Mouse (Mus musculus): ENCODE measurements around the gene Mipep. TPM values are rescaled to one million over a fixed set of nuclear protein-coding genes. Genes with fewer than 3 reads are reported as not detected.

The Mipep gene
- polyA plus RNA-seq, 1 experiment from 2014 or later, result 22.1 TPM

DNA sequence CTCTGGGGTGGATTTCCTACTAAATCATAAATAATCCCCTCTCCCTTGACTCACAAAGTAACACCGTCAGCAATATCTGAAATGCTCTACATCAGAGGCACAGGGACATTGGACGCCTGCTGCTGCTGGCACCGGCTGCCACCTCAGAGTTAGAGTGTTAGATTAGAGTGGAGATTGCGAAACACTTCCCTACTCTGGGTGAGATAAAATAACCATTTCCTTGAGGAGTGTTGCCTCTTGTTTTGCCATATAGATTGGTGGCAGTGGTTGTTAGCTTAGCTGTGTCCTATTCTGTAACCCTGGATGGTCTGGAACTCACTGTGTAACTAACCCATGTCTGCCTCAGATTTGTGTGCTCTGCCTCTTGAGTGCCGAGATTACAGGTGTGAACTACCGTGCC is 39.2 kb upstream of the Mipep start:
- H3K36me3 ChIP-seq, result 0 out of 2 replicates have a peak, but pooled peaks cover 6% of the 10 kb centered on the region
- WGBS, result 68% methylated on average over 6 of the region's 6 CpGs
- peaks cover 13% of the 10 kb centered on the region for H3K4me1 ChIP-seq (replicated peaks)
- ATAC-seq, result 0 out of 2 replicates have a peak, but pooled peaks have one; percentile 57
- no peak overlapping the region for H3K9ac ChIP-seq
- H3K27me3 ChIP-seq (replicated peaks), result no peaks in the 10 kb centered on the region
- no peak overlapping the region for H3K4me2 ChIP-seq (replicated peaks)
- H3K9me3 ChIP-seq, result no peaks in the 10 kb centered on the region
- H3K27ac ChIP-seq, result no peak overlapping the region
- no peak overlapping the region for H3K4me3 ChIP-seq (replicated peaks)

GRCm38 (mm10) chr14:60746141-60746540 is 38.2 kb upstream of the Mipep start:
- Histone ChIP-seq H3K36me3 (peaks cover 10% of the 10 kb centered on the region; the same call in 1 of the 2 replicates), H3K27ac (no peak overlapping the region), H3K4me3 (replicated peaks) (no peak overlapping the region), H3K4me2 (replicated peaks) (no peak overlapping the region), H3K4me1 (replicated peaks) (peaks cover 10% of the 10 kb centered on the region; the same call in 1 of the 2 replicates), H3K9ac (no peak overlapping the region), H3K27me3 (replicated peaks) (no peaks in the 10 kb centered on the region), H3K9me3 (no peaks in the 10 kb centered on the region)
- 95% methylated on average over 10 of the region's 10 CpGs for WGBS
- no peak for ATAC-seq

- Histone ChIP-seq H3K27ac (no peak overlapping the region), H3K27me3 (replicated peaks) (no peaks in the 10 kb centered on the region), H3K4me3 (replicated peaks) (no peak overlapping the region), H3K9ac (no peak overlapping the region), H3K36me3 (peaks cover 13% of the 10 kb centered on the region; the same call in 1 of the 2 replicates), H3K4me1 (replicated peaks) (0 out of 2 replicates have a peak, but pooled peaks cover 3% of the 10 kb centered on the region), H3K9me3 (no peaks in the 10 kb centered on the region), H3K4me2 (replicated peaks) (no peak overlapping the region)
- ATAC-seq, result no peak
- 89% methylated on average over 21 of the region's 21 CpGs for WGBS
These were observed 37.1 kb upstream of the Mipep start for GRCm38 (mm10) chr14:60747154-60747870.

GRCm38 (mm10) chr14:60749880-60750279 is 34.5 kb upstream of the Mipep start:
- Histone ChIP-seq H3K4me2 (replicated peaks) (no peak overlapping the region), H3K9ac (no peak overlapping the region), H3K9me3 (no peaks in the 10 kb centered on the region), H3K4me1 (replicated peaks) (no peaks in the 10 kb centered on the region), H3K27ac (no peak overlapping the region), H3K27me3 (replicated peaks) (no peaks in the 10 kb centered on the region), H3K36me3 (peaks cover 13% of the 10 kb centered on the region; the same call in 1 of the 2 replicates), H3K4me3 (replicated peaks) (no peak overlapping the region)
- WGBS, result 77% methylated on average over 12 of the region's 12 CpGs
- no peak for ATAC-seq

DNA sequence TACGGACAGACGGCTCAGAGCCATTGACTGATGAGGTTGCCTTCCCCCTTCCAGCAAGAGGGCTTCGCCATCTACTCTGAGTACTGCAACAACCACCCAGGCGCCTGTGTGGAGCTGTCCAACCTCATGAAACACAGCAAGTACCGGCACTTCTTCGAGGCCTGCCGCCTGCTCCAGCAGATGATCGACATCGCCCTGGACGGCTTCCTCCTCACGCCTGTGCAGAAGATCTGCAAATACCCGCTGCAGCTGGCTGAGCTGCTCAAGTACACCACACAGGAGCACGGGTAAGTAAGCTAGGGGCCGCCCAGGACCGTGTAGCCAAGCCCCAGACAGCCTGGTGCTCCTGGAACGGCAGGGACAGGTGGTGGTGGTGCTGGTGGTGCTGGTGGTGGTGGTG is 32.8 kb upstream of the Mipep start:
- no peak for ATAC-seq
- peaks cover 17% of the 10 kb centered on the region for H3K36me3 ChIP-seq
- no peaks in the 10 kb centered on the region for H3K9me3 ChIP-seq
- no peak overlapping the region for H3K9ac ChIP-seq
- no peaks in the 10 kb centered on the region for H3K4me1 ChIP-seq (replicated peaks)
- no peak overlapping the region for H3K27ac ChIP-seq
- no peak overlapping the region for H3K4me3 ChIP-seq (replicated peaks)
- WGBS, result 89% methylated on average over 16 of the region's 16 CpGs
- H3K4me2 ChIP-seq (replicated peaks), result no peak overlapping the region
- no peaks in the 10 kb centered on the region for H3K27me3 ChIP-seq (replicated peaks)

- peaks cover 14% of the 10 kb centered on the region for H3K36me3 ChIP-seq
- no peak overlapping the region for H3K4me2 ChIP-seq (replicated peaks)
- no peaks in the 10 kb centered on the region for H3K27me3 ChIP-seq (replicated peaks)
- no peak overlapping the region for H3K27ac ChIP-seq
- H3K4me3 ChIP-seq (replicated peaks), result no peak overlapping the region
- no peak for ATAC-seq
- no peaks in the 10 kb centered on the region for H3K9me3 ChIP-seq
- 83% methylated on average over 14 of the region's 14 CpGs for WGBS
- no peaks in the 10 kb centered on the region for H3K4me1 ChIP-seq (replicated peaks)
- no peak overlapping the region for H3K9ac ChIP-seq
These were observed 31.2 kb upstream of the Mipep start for GRCm38 (mm10) chr14:60752892-60753800.

DNA sequence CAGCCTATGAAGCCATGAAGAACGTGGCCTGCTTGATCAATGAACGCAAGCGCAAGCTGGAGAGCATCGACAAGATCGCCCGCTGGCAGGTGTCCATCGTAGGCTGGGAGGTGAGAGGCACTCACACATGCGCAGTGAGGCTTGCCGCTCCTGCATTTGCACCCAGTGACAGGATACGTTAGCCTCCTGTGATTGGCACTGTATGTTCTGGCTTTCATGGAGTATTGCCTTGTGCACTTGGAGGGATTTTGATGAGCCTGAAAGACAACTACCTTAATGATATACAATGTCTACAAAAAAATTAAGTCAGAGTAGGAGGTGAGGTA is 30.6 kb upstream of the Mipep start:
- H3K4me1 ChIP-seq (replicated peaks), result no peaks in the 10 kb centered on the region
- H3K27ac ChIP-seq, result no peak overlapping the region
- no peak overlapping the region for H3K9ac ChIP-seq
- H3K36me3 ChIP-seq, result peaks cover 14% of the 10 kb centered on the region
- no peaks in the 10 kb centered on the region for H3K9me3 ChIP-seq
- no peak overlapping the region for H3K4me2 ChIP-seq (replicated peaks)
- 96% methylated on average over 10 of the region's 10 CpGs for WGBS
- ATAC-seq, result no peak
- H3K4me3 ChIP-seq (replicated peaks), result no peak overlapping the region
- no peaks in the 10 kb centered on the region for H3K27me3 ChIP-seq (replicated peaks)

- Histone ChIP-seq H3K4me1 (replicated peaks) (no peaks in the 10 kb centered on the region), H3K27ac (no peak overlapping the region), H3K4me2 (replicated peaks) (no peak overlapping the region), H3K4me3 (replicated peaks) (no peak overlapping the region), H3K27me3 (replicated peaks) (no peaks in the 10 kb centered on the region), H3K9ac (no peak overlapping the region), H3K9me3 (no peaks in the 10 kb centered on the region), H3K36me3 (peaks cover 14% of the 10 kb centered on the region)
- no peak for ATAC-seq
- 97% methylated on average over 5 of the region's 5 CpGs for WGBS
These were observed 29.7 kb upstream of the Mipep start for GRCm38 (mm10) chr14:60754656-60755055.

DNA sequence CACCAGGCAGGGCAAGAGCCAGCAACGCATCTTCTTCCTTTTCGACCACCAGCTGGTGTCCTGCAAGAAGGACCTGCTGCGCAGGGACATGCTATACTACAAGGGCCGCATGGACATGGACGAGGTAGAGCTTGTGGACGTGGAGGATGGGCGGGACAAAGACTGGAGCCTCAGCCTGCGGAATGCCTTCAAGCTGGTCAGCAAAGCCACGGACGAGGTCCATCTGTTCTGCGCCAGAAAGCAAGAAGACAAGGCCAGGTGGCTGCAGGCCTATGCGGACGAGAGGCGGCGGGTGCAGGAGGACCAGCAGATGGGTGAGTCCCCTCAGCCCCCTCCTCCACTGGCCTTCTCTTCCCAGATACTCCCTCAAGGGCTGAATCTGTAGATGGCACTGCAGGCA is 28.1 kb upstream of the Mipep start:
- Histone ChIP-seq H3K4me2 (replicated peaks) (no peak overlapping the region), H3K9me3 (no peaks in the 10 kb centered on the region), H3K27me3 (replicated peaks) (no peaks in the 10 kb centered on the region), H3K4me1 (replicated peaks) (no peaks in the 10 kb centered on the region), H3K27ac (no peak overlapping the region), H3K9ac (no peak overlapping the region), H3K4me3 (replicated peaks) (no peak overlapping the region), H3K36me3 (peaks cover 14% of the 10 kb centered on the region)
- WGBS, result 77% methylated on average over 15 of the region's 15 CpGs
- ATAC-seq, result peak; percentile 36; the same call in 1 of the 2 replicates

GRCm38 (mm10) chr14:60757265-60757664 is 27.1 kb upstream of the Mipep start:
- no peak overlapping the region for H3K27ac ChIP-seq
- WGBS, result 94% methylated on average over 8 of the region's 8 CpGs
- H3K4me1 ChIP-seq (replicated peaks), result 0 out of 2 replicates have a peak, but pooled peaks cover 2% of the 10 kb centered on the region
- no peak overlapping the region for H3K9ac ChIP-seq
- no peak overlapping the region for H3K4me2 ChIP-seq (replicated peaks)
- H3K27me3 ChIP-seq (replicated peaks), result no peaks in the 10 kb centered on the region
- peaks cover 12% of the 10 kb centered on the region; the same call in 1 of the 2 replicates for H3K36me3 ChIP-seq
- no peak for ATAC-seq
- no peaks in the 10 kb centered on the region for H3K9me3 ChIP-seq
- no peak overlapping the region for H3K4me3 ChIP-seq (replicated peaks)

DNA sequence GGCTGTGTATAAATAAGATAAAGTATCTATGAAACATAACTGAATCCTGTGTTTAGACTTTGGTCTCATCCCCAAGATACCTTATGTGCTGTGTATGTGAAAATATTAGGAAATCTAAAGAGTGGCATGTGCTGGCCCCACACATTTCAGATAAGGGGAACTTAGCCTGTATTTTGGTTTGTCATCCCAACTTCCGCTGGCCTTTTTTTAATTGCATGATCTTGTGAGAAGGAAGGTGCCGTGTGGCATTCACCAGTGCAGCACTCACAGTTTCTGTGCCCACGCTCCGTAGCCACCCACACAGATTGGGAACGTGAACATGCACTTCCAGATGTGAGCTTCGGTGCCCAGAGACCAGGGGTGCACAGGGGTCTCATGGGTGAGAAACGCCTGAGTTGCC is 26.7 kb upstream of the Mipep start:
- WGBS, result 94% methylated on average over 7 of the region's 7 CpGs
- no peak for ATAC-seq
- H3K4me3 ChIP-seq (replicated peaks), result no peak overlapping the region
- no peaks in the 10 kb centered on the region for H3K27me3 ChIP-seq (replicated peaks)
- H3K4me2 ChIP-seq (replicated peaks), result no peak overlapping the region
- peaks cover 12% of the 10 kb centered on the region; the same call in 1 of the 2 replicates for H3K36me3 ChIP-seq
- no peak overlapping the region for H3K27ac ChIP-seq
- no peak overlapping the region for H3K9ac ChIP-seq
- no peaks in the 10 kb centered on the region for H3K9me3 ChIP-seq
- 0 out of 2 replicates have a peak, but pooled peaks cover 2% of the 10 kb centered on the region for H3K4me1 ChIP-seq (replicated peaks)

GRCm38 (mm10) chr14:60759097-60759496 is 25.3 kb upstream of the Mipep start:
- Histone ChIP-seq H3K4me2 (replicated peaks) (no peak overlapping the region), H3K27ac (no peak overlapping the region), H3K9me3 (no peaks in the 10 kb centered on the region), H3K9ac (no peak overlapping the region), H3K4me1 (replicated peaks) (0 out of 2 replicates have a peak, but pooled peaks cover 2% of the 10 kb centered on the region), H3K36me3 (peaks cover 12% of the 10 kb centered on the region; the same call in 1 of the 2 replicates), H3K27me3 (replicated peaks) (no peaks in the 10 kb centered on the region), H3K4me3 (replicated peaks) (no peak overlapping the region)
- ATAC-seq, result 0 out of 2 replicates have a peak, but pooled peaks have one; percentile 28
- 84% methylated on average over 8 of the region's 8 CpGs for WGBS
